Mouse (Mus musculus) 3134 (cell line): ENCODE measurements around the gene Calm2.

ENCODE experiments used
- DNase-seq: peaks from one replicate; pipeline ENCODE4 v3.0.0-alpha.2; 2011; ENCODE audit warnings: low spot score; ENCODE audit not compliant: insufficient read length; ENCODE audit errors: extremely low read depth

The Calm2 gene

DNA sequence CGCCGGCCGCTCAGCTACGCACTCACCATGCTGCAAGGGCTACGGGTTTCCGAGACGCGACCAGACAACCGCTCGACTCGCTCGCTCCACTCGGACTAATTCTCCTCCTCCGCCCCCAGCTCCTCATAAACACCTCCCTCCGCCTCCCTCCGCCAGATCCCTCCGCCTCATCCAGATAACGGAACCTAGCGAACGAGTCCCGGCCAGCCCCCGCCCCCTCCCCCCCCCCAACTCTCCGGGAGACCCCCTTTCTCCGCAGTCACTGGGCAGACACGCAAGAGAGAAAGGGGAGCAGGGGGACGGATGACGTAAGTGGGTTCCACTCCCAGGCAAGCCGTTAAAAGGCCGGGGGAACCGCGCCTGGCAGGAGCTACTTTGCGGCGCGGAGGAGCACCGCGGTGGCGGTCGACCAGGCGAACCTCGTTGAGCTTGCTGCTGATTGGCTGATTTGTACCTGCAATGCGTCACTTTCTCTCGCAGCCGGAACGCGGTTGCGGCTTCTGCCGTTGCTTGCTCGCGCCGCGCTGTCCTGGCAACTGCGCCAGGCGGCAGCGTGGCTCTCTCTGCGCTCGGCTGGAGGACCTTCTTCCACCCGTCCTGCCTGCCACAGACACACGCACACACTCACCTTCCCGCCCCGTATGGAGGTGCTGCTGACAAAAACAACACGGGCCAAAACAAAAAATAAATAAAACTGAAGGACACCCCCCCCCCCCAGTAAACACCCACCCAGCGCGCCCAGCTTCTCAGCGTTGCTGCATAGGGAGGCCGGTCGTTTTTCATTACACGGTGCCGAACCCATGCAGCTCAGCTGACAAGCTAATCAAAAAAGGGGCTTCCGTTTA is at the start of gene Calm2:
Calm2 (minus strand) TSS at position 169 of the 845 bp plus-strand sequence.
- DNase-seq: peak; percentile 95

DNA sequence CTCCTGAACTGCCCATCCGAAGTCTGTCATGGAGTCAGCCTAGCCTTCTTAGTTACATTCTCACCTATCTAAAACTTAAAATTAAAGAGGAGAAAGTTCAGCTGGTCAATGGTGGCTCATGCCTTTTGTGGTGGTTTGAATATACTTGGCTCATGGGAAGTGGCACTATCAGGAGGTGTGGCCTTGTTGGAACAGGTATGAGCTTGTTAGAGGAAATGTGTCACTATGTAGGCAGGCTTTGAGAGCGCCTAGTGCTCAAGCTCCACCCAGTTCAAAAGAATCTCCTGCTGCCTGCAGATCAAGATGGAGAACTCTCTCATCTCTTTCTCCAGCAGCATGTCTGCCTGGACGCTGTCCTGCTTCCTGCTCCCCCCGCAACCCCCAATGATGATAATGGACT is 48.8 kb upstream of the Calm2 start:
- no peak for DNase-seq

DNA sequence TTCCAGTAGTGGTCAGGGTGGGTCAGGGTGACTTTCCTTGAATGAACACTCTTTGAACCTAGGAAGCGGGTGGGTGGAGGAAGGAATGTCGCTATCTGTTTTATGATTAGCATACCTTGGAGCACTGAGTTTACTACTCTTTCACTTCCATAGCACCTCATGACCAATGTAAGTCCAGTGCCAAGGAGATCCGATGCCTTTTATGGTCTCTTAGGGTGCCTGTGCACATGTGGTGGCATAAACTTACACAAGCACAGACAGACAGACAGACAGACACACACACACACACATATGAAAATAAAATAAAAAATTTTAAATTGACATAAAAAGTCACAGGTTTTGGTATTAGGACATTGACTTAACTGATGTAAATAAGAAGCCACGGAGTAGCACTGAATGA is 47.6 kb upstream of the Calm2 start:
- no peak for DNase-seq

DNA sequence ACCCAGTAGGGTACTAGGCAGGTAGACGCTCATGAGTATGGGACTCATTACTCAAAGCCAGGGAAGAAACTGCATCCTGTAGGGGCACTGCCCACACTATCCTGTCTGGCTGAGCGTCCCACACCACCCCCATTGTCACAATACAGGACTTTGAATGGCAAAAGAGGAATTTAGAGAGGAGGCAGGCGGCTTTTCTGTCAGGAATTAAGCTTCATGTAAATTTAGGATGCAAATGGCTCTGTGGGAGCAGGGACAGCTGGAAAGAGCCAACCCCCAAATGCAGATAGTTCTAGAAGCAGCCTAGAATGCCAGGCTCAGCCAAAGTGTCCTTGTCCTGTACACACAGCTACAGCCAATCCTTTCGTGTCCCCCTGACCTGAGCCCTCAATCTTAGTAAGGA is 45.6 kb upstream of the Calm2 start:
- DNase-seq: no peak

DNA sequence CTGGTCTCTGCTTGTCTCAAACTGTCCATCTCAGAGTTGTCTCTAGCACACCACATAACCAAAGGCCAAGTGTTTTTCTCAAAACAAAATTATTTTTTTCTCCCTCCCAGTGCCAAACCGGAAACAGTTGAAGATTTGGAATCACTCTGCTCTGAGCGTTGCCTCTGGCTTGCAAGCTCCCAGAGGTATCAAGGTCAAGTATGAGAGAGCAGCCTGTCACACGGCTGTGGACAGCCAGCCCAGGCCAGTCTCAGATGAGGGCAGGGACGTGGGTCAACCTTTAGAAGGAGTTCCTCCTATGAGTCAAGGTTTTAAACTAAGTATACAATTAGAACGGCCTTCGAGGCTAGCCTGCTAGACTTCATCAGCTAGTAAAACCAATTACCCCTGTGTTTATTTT is 43.6 kb upstream of the Calm2 start:
- no peak for DNase-seq

- DNase-seq: no peak
Observed at GRCm38 (mm10) chr17:87485751-87486150, 39.0 kb upstream of the Calm2 start.

DNA sequence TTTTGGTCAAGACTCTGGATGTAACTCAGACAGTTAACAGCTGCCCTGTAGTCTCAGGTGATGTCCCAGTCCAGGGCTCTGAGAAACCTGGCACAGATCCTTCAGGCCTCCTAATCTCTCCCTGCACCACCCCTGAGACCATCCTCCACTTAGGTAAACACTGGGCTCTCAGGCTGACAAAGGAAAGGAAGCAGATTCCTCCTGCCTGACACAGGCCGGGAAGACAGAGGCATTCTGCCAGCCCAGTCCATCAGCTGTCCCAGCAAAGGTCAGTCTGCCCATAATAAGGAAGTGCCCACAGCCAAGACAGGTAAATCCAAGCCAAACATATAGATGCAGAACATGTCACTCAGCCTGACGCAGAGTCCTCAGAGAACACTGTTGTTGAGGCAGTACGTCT is 36.1 kb upstream of the Calm2 start:
- no peak for DNase-seq

DNA sequence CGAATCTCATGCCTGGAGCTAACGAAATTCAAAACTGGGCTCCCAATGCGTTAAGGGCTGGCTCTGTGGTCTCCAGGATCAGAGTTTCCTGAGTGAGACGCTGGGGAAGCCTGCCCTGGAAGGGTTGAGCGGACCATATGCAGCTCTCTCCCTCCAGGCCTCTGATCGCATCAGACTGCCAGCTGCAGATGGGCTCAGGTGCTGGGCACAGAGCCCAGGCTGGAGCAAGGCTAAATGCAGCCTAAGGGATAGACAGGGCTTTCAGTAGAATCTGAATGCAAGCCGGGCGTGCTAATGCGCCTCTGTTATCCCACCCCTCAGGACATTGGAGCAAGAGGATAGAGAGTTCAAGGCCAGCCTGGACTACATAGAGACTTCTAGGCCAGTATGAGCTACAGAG is 31.8 kb upstream of the Calm2 start:
- no peak for DNase-seq

- DNase-seq: no peak
Observed at GRCm38 (mm10) chr17:87477611-87478010, 30.9 kb upstream of the Calm2 start.

- DNase-seq: no peak
Observed at GRCm38 (mm10) chr17:87475356-87475755, 28.6 kb upstream of the Calm2 start.

- no peak for DNase-seq
Observed at GRCm38 (mm10) chr17:87474501-87474795, 27.7 kb upstream of the Calm2 start.

GRCm38 (mm10) chr17:87473736-87474500 is 27.2 kb upstream of the Calm2 start:
- DNase-seq: no peak

- no peak for DNase-seq
Observed at GRCm38 (mm10) chr17:87473441-87473735, 26.7 kb upstream of the Calm2 start.

GRCm38 (mm10) chr17:87472879-87473278 is 26.1 kb upstream of the Calm2 start:
- no peak for DNase-seq

DNA sequence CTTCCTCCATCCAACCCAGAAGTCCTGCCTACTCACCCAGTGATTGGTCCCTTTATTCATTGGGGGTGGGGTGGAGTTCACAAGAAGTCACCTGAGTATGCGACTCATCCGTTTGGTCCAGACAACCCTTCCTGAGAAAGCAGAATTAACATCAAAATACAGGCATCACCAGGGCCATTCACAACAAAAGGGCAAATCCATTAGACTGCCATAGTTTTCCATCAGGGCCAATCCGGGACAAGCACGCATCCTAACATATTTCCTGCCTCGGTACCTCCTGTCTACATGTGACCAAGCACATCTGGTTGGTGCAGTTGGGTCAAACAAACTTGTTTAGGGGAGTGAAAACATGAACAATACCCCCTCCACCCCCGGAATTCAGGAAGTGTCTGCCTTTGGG is 24.9 kb upstream of the Calm2 start:
- DNase-seq: no peak

GRCm38 (mm10) chr17:87470797-87471196 is 24.1 kb upstream of the Calm2 start:
- no peak for DNase-seq

DNA sequence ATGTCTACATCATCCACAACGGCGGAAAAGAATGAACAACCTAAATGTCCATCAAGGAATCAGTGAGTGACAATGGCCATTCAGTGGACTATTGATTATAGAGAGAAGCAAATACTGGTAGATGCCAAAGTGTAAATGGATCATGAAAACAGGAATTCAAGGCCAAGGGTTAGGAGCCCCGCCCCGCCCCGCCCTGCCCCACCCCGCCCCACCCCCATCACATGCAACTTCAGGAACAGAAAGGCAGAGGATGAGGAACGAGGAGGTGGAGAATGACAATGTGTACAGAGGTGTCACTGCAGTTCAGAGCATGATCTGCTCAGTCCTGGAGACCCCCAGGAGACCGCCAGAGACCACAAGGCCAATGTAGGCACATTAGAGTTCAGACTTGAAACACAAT is 23.5 kb upstream of the Calm2 start:
- no peak for DNase-seq

GRCm38 (mm10) chr17:87469428-87469827 is 22.7 kb upstream of the Calm2 start:
- DNase-seq: no peak

DNA sequence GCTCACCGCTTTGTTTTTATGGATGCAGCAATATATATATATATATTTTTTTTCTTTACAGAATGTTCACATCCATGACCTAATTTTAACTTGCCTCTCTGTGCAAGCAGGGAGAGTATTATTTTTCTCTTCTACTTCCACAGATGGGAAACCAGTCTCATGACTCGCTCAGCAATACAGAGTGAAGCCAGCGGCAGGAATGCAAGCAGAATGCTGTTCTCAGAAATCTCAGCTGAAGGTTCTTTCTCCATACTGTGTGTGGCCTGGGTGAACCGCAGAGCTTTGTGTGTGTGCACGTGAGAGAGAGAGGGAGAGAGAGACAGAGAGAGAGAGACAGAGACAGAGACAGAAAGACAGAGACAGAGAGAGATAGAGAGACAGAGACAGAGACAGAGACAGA is 21.9 kb upstream of the Calm2 start:
- DNase-seq: no peak

- no peak for DNase-seq
Observed at GRCm38 (mm10) chr17:87461499-87461896, 14.8 kb upstream of the Calm2 start.

GRCm38 (mm10) chr17:87460669-87461498 is 14.1 kb upstream of the Calm2 start:
- no peak for DNase-seq
